Mouse (Mus musculus) cortical plate, adult 2 months (tissue): ENCODE measurements at regions not wholly inside any gene's neighbourhood (a gene's known extent, or its start where the extent isn't known, plus 50 kb on each side); places are given as distances from the start of the nearest gene placed in this dataset.

ENCODE experiments used
- CTCF ChIP-seq: fragments of 200-500 bp; IDR thresholded peaks from 2 replicates; pipeline ENCODE4 v1.5.1; 2011; ENCODE audit warnings: mild to moderate bottlenecking, control low read depth, low read length; ENCODE audit not compliant: insufficient read depth; ENCODE audit errors: extremely low read depth
- POLR2A ChIP-seq: fragments of 200-500 bp; IDR thresholded peaks from 2 replicates; pipeline ENCODE4 v1.6.1; 2011; ENCODE audit warnings: mild to moderate bottlenecking, low read length, control low read depth; ENCODE audit not compliant: insufficient read depth; ENCODE audit errors: extremely low read depth

- TF ChIP-seq CTCF (no peak), POLR2A (no peak)
Measured at GRCm38 (mm10) chr16:57914506-57914905, 160.0 kb upstream of the Col8a1 start.
